Mouse (Mus musculus) testis, adult 2 months (tissue): ENCODE measurements at regions not wholly inside any gene's neighbourhood (a gene's known extent, or its start where the extent isn't known, plus 50 kb on each side); places are given as distances from the start of the nearest gene placed in this dataset.

Source experiments
- CTCF ChIP-seq: fragments of 200-500 bp; IDR thresholded peaks from 2 replicates; pipeline ENCODE4 v1.5.1; 2012; ENCODE audit warnings: low read depth, mild to moderate bottlenecking, inconsistent platforms, low read length, moderate library complexity; ENCODE audit not compliant: control insufficient read depth, insufficient read depth, insufficient replicate concordance
- POLR2A ChIP-seq: fragments of 200-500 bp; IDR thresholded peaks from 2 replicates; pipeline ENCODE4 v1.6.1; 2012; ENCODE audit warnings: low read depth, mild to moderate bottlenecking, inconsistent platforms, low read length, moderate library complexity; ENCODE audit not compliant: control insufficient read depth

GRCm38 (mm10) chr17:9939576-9939975 lies 270.1 kb upstream of the Pabpc6 start:
- TF ChIP-seq POLR2A, result no peak
- no peak for TF ChIP-seq CTCF
